In genomic region chr16:45967471-45967870, GRCm38 (mm10) we compare ENCODE assay signal across 8 mouse cellular contexts. TPM values are rescaled to one million over a fixed set of nuclear protein-coding genes. Genes with fewer than 3 reads are reported as not detected.
A peak's percentile ranks its signal among the peaks of the same experiment; 100 is the strongest.
DNase-seq lines count a peak whose midpoint lies in the region; ATAC-seq lines count a peak whose summit lies in the region.

No protein-coding gene starts in this region.

- no peaks in the 10 kb centered on the region for H3K36me3 ChIP-seq in embryonic facial prominence, embryonic 11.5 days (replicated peaks; ENCODE audit: control insufficient read depth, insufficient read depth, low read depth, low read length)
- H3K36me3 ChIP-seq in limb, embryonic 12.5 days: no peaks in the 10 kb centered on the region
- no peaks in the 10 kb centered on the region; the same call in 1 of the 2 replicates for H3K36me3 ChIP-seq in splenic B cell, adult 2 months (ENCODE audit: control insufficient read depth, insufficient read depth, low read length, poor library complexity, severe bottlenecking)

- peak; percentile 67; the same call in 1 of the 2 replicates for ATAC-seq in embryonic facial prominence, embryonic 11.5 days (replicated peaks; ENCODE audit: insufficient number of reproducible peaks, low FRiP score, low TSS enrichment, low read depth)
- 0 out of 2 replicates have a peak, but pooled peaks have one; percentile 35 for ATAC-seq in limb, embryonic 12.5 days (ENCODE audit: insufficient number of reproducible peaks, insufficient read depth, low FRiP score, low TSS enrichment, low read depth)
- 0 out of 2 replicates have a peak, but pooled peaks have one; percentile 37 for ATAC-seq in monocyte, adult 5-6 weeks (replicated peaks; ENCODE audit: insufficient number of reproducible peaks, low FRiP score, low TSS enrichment, poor library complexity, severe bottlenecking)

- H3K9ac ChIP-seq in embryonic facial prominence, embryonic 11.5 days (replicated peaks; ENCODE audit: low read length): no peak overlapping the region
- H3K9ac ChIP-seq in limb, embryonic 12.5 days (replicated peaks): no peak overlapping the region

- no peaks in the 10 kb centered on the region for H3K4me1 ChIP-seq in embryonic facial prominence, embryonic 11.5 days (ENCODE audit: control insufficient read depth, insufficient read depth, low read length)
- peaks cover 12% of the 10 kb centered on the region; the same call in 1 of the 2 replicates for H3K4me1 ChIP-seq in limb, embryonic 12.5 days (replicated peaks)

- 10% methylated on average over 7 of the region's 7 CpGs for WGBS in embryonic facial prominence, embryonic 11.5 days
- 13% methylated on average over 7 of the region's 7 CpGs for WGBS in limb, embryonic 12.5 days

- no peak overlapping the region for H3K27ac ChIP-seq in embryonic facial prominence, embryonic 11.5 days (replicated peaks; ENCODE audit: low read depth, low read length)
- no peak overlapping the region for H3K27ac ChIP-seq in limb, embryonic 12.5 days

- H3K4me3 ChIP-seq in embryonic facial prominence, embryonic 11.5 days (ENCODE audit: low read depth, low read length): no peak overlapping the region
- no peak overlapping the region for H3K4me3 ChIP-seq in limb, embryonic 12.5 days (replicated peaks)

- peak; percentile 70 for DNase-seq in 416B (ENCODE audit: low read depth)
- peak; percentile 81 for DNase-seq in adrenal gland, postnatal 25 days
- peak; percentile 92 for DNase-seq in embryonic facial prominence, embryonic 11.5 days (ENCODE audit: low spot score)
- DNase-seq in heart, adult 8-10 months (ENCODE audit: low spot score): peak; percentile 82
- DNase-seq in kidney, adult 9 months: peak; percentile 90
- peak; percentile 67 for DNase-seq in splenic B cell, adult 2 months (ENCODE audit: low read depth, low spot score)

- H3K4me2 ChIP-seq in embryonic facial prominence, embryonic 11.5 days (ENCODE audit: low read depth, low read length): no peak overlapping the region
- no peak overlapping the region for H3K4me2 ChIP-seq in limb, embryonic 12.5 days

- no peaks in the 10 kb centered on the region for H3K9me3 ChIP-seq in embryonic facial prominence, embryonic 11.5 days (replicated peaks; ENCODE audit: control insufficient read depth, low read length)
- H3K9me3 ChIP-seq in limb, embryonic 12.5 days: no peaks in the 10 kb centered on the region

- no peaks in the 10 kb centered on the region for H3K27me3 ChIP-seq in embryonic facial prominence, embryonic 11.5 days (ENCODE audit: control insufficient read depth, insufficient read depth, low read length)
- no peaks in the 10 kb centered on the region for H3K27me3 ChIP-seq in limb, embryonic 12.5 days
- no peaks in the 10 kb centered on the region for H3K27me3 ChIP-seq in splenic B cell, adult 2 months (ENCODE audit: control insufficient read depth, insufficient read depth, low read length, poor library complexity, severe bottlenecking)

RNA-seq across cellular contexts. Expression of gene Phldb2, which starts 14.1 kb away (rescaled TPM):
- total RNA-seq in adrenal gland, postnatal 25 days (2021): 52.2 and 68.2 TPM in 2 replicates
- polyA plus RNA-seq in embryonic facial prominence, embryonic 11.5 days (2014; fragmentation: Nextera tagmentation; extraction: Ambion mirVana): 48.9 and 54.6 TPM in 2 replicates
- total RNA-seq in heart, adult 8-10 months (2022): 10 to 100 TPM; 11.3 to 12.6 (median 11.8) TPM
- 75.2 and 82.5 TPM in 2 replicates for polyA plus RNA-seq in limb, embryonic 12.5 days (2016; fragmentation: Nextera tagmentation; extraction: Ambion mirVana)
- 0.87 TPM in 1 of 3 replicates, not detected in the others for total RNA-seq in monocyte, adult 5-6 weeks (2017)

RNA-seq across cellular contexts. Expression of gene Plcxd2, which starts 42.5 kb away (rescaled TPM):
- total RNA-seq in adrenal gland, postnatal 25 days (2021): 0.67 and 0.81 TPM in 2 replicates
- polyA plus RNA-seq in embryonic facial prominence, embryonic 11.5 days (2014; fragmentation: Nextera tagmentation; extraction: Ambion mirVana): 1.4 and 1.8 TPM in 2 replicates
- total RNA-seq in heart, adult 8-10 months (2022): under 1 TPM; 0.09 to 0.22 (median 0.12) TPM
- 1.5 and 1.6 TPM in 2 replicates for polyA plus RNA-seq in limb, embryonic 12.5 days (2016; fragmentation: Nextera tagmentation; extraction: Ambion mirVana)
- total RNA-seq in monocyte, adult 5-6 weeks (2017): 3.2 to 11.4 TPM (median 8.9 TPM) in 3 replicates
